Mouse (Mus musculus): ENCODE data around the gene Gdpgp1.

Gene Gdpgp1

DNA sequence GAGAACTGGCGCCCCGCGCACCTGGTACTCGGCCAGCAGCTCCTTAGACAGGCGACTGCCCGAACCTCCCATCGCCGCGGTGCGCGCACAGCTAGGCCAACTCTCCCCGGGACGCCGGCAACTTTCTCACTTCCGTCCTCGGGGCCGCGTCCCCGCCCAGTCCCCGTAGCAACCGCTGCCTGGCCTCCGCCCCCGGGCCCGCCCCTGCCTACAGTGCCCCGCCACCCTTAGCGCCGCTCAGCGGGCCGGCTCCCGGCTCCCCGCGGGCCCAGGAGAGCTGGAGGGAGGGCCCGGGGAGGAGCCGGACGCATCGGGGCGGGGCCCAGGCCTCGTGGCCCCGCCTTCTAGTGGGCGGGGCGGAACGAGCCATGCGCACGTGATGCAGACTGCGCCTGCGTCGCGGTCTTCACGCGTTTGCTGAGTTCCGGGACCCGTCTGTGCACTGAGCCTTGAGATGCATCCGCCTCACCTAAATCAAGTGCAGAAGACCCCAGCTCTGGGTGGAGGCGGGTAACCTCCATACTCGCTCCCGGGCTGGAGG lies at the start of gene Gdpgp1, which contains the start of gene Cib1:
Gdpgp1 (plus strand) TSS at position 377 of the 541 bp plus-strand sequence.
Cib1 (minus strand) TSS at position 325 of the 541 bp plus-strand sequence.
- DNase-seq (ENCODE audit: low read depth, low spot score): peak; percentile 84

DNA sequence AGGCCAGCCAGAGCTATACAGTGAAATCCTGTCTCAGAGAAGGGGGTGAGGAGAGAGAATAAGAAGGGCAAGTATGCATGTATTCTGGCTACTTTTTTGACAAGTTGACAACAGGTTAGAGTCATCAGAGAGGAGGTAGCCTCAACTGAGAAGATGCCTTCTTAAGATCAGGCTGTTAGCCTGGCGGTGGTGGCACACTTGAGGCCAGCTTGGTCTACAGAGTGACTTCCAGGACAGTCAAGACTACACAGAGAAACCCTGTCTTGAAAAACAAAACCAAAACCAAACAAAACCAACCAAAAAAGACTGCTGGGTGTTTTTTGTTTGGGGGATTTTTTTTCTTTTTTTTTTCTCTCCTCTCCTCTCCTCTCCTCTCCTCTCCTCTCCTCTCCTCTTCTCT lies 49.2 kb upstream of the Gdpgp1 start:
- DNase-seq (ENCODE audit: low read depth, low spot score): no peak

- no peak for DNase-seq (ENCODE audit: low read depth, low spot score)
Observed at GRCm38 (mm10) chr7:80183969-80184368, 48.7 kb upstream of the Gdpgp1 start.

- DNase-seq (ENCODE audit: low read depth, low spot score): no peak
Observed at GRCm38 (mm10) chr7:80184551-80184950, 48.1 kb upstream of the Gdpgp1 start.

DNA sequence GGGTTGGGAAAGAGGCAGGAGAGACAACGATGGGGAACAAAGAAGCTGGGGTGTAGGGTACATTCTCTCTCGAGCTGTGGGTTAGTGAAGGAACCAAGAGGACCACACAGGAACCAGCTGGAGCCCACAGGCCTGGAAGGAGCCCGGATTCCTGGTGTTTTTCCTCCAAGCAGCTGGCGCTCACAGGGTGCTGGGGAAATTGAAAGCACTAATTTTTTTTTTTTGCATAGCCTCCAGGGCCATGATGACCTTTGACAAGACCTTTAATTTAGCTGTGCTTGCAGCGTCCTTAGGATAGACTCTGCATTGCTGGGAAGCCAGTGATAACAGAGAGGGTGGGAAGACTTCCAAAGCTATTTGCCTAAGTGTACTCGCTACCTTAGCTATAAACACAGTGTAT lies 47.7 kb upstream of the Gdpgp1 start:
- no peak for DNase-seq (ENCODE audit: low read depth, low spot score)

DNA sequence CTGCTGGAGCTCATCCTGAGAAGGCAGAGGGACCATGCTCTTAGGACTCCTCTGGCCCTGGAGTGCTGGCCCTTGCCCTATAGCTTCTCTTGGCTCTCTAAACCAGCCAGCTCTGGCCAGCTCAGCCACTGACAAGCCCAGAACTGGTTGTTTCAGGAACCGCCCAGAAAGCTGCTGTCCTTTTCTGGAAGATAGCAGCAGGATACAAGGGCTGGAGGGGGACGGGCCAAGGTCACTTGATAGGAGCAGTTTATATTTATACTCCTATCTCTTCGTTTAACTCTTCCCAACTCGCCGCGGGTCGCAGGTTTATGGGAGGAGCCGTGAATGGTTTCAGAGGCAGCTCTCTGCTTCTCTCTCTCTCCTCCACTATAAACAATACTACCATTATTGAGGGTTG lies 46.6 kb upstream of the Gdpgp1 start:
- no peak for DNase-seq (ENCODE audit: low read depth, low spot score)

DNA sequence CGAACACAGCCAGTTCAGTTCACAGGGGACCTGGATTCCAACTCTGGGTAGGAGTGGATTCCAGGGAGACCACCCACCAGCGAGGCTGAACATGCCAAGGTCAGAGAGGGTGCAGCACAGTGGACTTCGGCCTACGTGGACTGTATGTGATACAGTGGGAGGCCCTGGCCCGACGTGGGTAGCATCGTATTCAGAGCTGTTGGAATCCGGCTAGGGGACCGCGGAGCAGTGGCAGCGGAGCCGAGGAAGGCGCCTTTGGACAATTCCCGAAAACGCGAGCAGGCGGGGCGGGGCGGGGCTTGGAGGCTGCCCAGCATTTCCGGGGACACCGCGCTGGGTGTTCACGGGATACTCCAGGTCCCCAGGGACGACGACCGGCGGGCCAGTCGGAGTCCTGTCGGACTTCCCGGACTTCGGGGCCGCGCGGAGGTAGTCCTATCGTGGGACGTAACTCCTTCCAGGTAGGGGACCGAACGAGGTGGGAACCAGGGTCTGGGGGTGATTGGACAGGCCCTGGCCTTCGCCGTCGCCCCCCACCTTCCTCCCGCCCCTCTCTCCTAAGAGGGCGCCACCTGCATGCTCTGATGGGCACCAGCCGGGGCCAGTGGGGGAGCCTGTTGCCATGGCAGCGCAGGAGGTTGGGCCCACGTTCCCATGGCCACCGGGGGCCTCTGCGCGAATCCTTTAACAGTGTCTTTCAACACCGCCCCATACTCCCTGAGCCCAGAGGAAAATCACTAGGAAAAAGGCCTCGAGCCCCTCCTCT lies 46.0 kb upstream of the Gdpgp1 start, which contains the start of gene Sema4b:
Sema4b (plus strand) TSS at position 311 of the 766 bp plus-strand sequence.
- DNase-seq (ENCODE audit: low read depth, low spot score): peak; percentile 86

GRCm38 (mm10) chr7:80187501-80187900 lies 45.2 kb upstream of the Gdpgp1 start:
- DNase-seq (ENCODE audit: low read depth, low spot score): no peak

DNA sequence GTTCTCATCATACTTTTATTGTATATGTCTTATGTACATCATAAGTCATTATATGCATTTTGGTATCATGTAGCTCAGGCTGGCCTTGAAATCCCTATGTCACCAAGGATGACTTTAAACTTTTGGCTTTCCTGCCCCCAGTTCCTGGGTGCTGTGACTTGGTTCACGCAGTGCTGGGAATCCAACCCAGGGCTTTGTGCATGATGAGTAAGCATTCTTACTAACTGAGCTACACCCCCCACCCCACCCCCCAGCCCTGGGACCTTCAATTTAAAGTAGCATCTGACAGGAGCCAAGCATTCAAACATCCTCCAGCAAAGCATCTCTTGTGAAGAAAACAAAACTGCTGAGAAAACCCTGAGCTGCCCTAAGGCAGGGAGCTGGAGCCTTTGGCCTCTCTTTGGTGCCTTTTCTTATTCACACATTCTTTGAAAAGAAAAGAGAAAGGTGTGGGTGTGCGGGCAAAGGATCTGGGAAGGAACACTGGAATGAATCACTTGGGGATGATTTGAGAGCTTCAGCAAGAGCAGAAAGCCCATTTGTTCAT lies 44.0 kb upstream of the Gdpgp1 start:
- no peak for DNase-seq (ENCODE audit: low read depth, low spot score)

DNA sequence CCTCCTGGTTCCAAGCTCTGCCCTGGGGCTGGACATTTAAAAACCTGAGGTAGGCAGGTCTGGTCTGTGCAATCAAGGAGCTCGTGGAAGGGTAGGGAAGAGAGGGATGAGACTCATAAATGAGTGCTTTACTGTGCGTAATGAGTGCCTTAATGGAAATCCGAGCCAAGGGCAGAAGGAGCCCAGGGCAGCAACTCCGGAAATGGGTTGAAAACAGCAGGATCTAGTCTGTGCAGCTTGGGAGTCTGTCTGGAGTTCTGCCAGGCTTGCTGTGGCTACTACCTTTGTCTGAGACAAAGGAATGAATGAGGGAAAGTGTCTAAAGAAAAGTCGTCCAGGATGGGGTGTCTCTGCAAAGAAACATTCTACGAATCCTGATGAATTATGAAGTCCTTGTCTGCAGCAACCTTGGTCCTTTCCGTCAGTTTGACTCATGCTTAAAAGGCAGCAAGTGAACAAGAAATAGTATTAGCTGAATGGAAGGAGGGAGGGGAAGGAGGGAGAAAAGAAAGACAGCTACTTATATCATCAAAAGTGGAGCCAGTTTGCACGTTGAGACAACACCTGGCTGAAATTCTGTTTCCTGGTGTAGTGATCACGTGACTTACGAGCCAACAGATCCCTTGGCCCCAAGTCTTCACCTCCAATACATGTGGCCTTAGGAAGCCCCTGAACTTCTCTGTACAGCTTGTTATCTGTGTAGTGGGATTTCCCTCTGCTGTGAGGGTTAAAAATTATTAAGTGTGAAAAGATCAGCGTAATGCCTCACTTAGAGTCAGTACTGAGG lies 43.3 kb upstream of the Gdpgp1 start:
- no peak for DNase-seq (ENCODE audit: low read depth, low spot score)

- no peak for DNase-seq (ENCODE audit: low read depth, low spot score)
Observed at GRCm38 (mm10) chr7:80191455-80191854, 41.2 kb upstream of the Gdpgp1 start.

- no peak for DNase-seq (ENCODE audit: low read depth, low spot score)
Observed at GRCm38 (mm10) chr7:80192226-80193061, 40.2 kb upstream of the Gdpgp1 start.

- DNase-seq (ENCODE audit: low read depth, low spot score): no peak
Observed at GRCm38 (mm10) chr7:80193941-80194739, 38.5 kb upstream of the Gdpgp1 start.

DNA sequence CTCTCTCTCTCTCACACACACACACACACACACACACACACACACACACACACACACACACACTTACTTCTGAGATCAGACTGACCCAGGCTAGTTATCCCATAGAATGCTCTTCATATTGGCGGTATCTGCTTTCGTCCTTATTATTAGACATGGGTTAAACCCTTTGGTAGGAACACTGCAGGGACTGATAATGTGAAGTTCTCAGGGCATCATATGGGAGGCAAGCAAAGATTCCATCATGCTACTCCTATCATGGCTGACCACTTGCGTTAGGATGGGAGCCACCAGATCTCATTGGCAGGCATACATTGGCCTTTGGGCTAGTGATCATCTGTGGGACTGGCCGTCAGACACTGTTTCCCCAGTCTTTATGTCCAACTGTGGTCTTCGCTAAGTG lies 37.5 kb upstream of the Gdpgp1 start:
- DNase-seq (ENCODE audit: low read depth, low spot score): no peak

GRCm38 (mm10) chr7:80195576-80196263 lies 36.9 kb upstream of the Gdpgp1 start:
- DNase-seq (ENCODE audit: low read depth, low spot score): no peak

- no peak for DNase-seq (ENCODE audit: low read depth, low spot score)
Observed at GRCm38 (mm10) chr7:80197371-80197770, 35.3 kb upstream of the Gdpgp1 start.

DNA sequence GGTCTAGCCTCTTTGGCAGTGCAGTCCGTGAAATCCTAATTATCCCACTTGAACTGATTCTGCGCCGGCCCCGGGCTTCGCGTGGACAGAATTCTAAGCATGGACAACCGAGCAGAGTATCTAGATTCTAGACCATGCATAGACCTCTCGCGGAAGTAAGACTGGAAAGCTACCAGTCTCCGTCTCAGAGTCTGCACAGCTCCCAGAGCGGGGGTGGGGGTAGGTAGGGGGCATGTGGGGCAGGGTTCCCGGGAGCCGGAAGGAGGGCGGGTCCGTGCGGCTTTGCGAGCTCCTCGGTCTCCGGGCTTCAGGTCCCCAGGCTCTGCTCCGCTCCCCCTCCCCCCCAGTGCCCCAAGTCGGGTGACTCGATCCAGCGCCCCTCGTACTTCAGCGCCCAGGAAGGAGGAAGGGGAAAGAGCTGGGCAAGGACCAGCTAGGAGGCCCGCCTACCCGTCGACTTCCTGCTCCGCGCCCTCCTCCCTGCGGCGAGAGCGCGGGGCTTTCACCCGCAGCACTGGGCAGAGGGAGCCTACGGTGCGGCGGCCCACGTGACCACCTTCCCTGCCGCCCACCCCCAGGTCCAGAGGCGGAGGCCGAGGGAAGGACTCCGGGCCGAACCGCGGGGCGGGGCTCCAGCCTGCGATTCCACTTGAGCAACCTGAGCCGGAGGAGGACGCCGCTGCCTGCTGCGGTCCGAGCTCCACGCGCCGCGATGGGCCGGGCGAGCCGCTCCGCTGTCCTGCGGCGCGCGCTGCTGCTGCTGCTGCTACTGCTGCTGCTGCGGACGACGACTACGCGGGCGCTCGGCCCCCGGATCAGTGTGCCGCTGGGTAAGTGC lies 34.5 kb upstream of the Gdpgp1 start:
- DNase-seq (ENCODE audit: low read depth, low spot score): peak; percentile 58

GRCm38 (mm10) chr7:80198863-80199262 lies 33.8 kb upstream of the Gdpgp1 start:
- DNase-seq (ENCODE audit: low read depth, low spot score): no peak

DNA sequence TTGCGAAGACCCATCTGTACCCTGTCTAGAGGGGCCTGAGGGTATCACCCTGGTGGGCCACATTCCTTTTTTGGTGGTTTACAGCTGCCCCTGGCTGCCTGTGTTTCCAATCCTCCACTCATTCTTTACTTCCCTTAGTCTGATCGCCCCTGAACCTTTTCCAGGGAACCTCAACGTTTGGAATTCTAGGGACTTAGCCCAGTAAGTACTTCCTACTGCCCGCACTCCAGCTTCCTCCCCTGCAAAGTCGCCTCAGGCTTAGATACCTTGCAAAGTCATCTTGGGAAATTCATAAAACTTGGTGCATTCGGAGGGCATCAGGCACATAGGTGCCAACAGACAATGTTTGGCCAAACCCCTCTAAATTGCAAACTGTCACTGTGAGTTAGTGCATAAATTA lies 33.4 kb upstream of the Gdpgp1 start:
- no peak for DNase-seq (ENCODE audit: low read depth, low spot score)
